Mouse (Mus musculus): ENCODE results near the gene Cyp4f14.
"Not testable (repeated sequence)": the region's sequence is repeated elsewhere in the genome, so short reads cannot be mapped to it uniquely, and the experiment has no call there.

Cyp4f14 gene

GRCm38 (mm10) chr17:32891239-32892180 is 25.6 kb downstream of the Cyp4f14 start, which contains the start of gene Zfp870:
Gene Zfp870 (minus strand): TSS chr17:32891642.
- DNase-seq (ENCODE audit: low spot score): peak; percentile 96

GRCm38 (mm10) chr17:32890852-32891238 is 26.3 kb downstream of the Cyp4f14 start:
- no peak for DNase-seq (ENCODE audit: low spot score)

DNA sequence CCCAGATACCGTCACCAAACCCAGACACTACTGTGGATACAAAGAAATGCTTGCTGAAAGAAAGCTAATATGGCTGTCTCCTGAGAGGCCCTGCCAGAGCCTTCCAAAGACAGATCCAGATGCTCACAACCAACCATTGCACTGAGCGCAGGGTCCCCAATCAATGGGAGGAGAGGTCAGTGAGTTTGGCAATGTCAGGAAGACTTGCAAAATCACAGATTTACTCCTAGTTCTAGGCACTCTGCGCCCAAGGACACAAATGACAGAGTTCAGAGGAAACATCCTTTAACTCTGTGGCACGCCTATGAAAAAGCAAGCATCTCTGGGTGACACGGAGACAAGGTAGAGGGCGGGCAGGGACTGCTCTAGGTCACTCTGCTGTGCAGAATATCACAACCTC is 27.5 kb downstream of the Cyp4f14 start:
- no peak for DNase-seq (ENCODE audit: low spot score)

DNA sequence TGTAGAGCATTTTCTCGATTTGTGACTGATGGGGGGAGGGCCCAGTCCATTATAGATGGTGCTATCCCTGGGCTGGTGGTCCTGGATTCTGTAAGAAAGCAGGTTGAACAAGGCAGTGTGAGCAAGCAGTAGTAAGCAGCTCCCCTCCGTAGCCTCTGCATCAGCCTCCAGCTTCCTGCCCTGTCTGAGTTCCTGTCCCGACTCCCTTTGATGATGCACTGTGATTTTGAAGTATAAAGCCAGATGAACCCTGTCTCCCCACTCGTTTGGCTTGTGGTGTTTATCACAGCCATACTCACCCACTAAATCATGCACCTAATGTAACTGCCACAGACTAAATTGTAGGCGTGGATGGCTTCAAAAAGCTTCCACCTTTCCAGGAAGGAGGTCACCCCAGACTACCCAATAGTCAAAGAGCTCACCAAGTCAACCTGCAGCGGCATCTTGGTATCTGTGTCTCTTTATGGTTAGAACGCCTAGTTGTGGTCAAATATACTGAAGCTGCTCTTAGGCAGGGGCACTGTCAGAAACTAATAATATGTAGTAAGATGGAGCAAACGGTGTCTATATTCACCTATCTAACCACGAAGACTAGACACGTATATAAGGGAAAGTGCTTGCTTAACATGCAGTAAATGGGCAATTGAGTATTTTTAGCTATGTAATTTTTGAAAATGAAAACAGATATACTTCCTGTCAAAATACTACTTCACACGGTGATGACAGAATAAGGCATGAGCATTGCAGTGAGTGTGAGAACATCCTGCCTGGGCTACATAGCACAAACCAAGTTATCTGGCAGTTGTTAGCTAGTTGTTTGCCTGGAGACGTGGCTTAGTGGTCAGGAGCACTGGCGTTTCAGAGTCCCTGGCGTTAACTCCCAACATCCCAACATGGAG is 36.6 kb downstream of the Cyp4f14 start:
- no peak for DNase-seq (ENCODE audit: low spot score)

GRCm38 (mm10) chr17:32878773-32879172 is 38.4 kb downstream of the Cyp4f14 start:
- no peak for DNase-seq (ENCODE audit: low spot score)

GRCm38 (mm10) chr17:32877471-32878171 is 39.5 kb downstream of the Cyp4f14 start:
- no peak for DNase-seq (ENCODE audit: low spot score)

DNA sequence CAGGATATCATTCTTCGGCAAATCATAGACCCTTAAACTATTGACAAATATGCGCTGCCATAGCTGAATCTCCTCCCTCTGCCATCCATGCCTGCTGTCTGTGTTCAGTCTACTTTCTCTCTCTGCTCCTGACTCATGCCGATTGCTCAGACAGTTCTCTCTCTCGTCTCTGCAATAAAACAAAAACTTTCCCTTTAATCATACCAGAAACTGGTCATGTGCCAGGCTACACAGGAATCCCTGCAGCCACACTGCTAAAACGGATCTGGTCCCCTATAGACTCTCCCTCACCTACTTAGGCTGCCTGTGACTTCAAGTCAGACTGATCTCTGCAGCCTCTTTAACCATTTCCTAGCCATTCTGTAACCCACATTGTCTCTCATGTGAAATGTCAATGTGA is 44.4 kb downstream of the Cyp4f14 start:
- no peak for DNase-seq (ENCODE audit: low spot score)

- no peak for DNase-seq (ENCODE audit: low spot score)
Observed at GRCm38 (mm10) chr17:32872091-32872490, 45.1 kb downstream of the Cyp4f14 start.

DNA sequence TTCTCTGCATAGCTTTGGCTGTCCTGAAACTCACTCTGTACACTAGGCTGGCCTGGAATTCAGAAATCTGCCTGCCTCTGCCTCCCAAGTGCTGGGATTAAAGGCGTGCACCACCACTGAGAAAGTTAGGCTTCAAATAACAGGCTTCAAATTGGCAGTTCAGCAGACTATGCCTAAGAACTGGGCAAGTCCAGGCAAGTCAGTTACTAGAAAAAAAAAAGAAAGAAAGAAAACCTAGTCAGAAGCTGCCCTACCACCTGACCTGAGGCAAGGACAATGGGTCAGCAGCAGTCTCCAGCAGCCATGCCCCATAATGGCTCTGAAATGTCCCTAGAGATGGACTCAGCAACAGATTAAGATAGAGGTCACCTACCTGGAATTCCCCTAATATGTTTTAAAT is 45.7 kb downstream of the Cyp4f14 start:
- DNase-seq (ENCODE audit: low spot score): no peak

DNA sequence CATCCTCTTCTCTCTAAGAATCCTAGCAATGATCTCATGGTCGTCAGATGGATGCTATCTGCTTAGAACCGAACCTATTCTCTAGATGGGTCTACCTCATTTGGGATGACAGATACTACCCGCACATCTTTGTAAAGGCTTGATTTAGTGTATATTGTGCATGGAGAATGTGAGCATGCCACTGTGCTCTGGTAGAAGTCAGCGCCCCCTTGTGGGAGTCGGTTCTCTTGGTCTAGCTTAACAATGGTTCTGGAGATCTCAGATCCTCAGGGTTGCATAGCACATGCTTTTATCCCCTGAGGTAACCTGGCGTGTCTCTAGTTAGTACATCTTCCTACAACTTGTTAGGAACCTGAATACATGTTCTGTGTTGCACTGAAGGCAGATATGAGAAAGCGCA is 49.9 kb downstream of the Cyp4f14 start:
- not testable (repeated sequence) for DNase-seq (ENCODE audit: low spot score)

DNA sequence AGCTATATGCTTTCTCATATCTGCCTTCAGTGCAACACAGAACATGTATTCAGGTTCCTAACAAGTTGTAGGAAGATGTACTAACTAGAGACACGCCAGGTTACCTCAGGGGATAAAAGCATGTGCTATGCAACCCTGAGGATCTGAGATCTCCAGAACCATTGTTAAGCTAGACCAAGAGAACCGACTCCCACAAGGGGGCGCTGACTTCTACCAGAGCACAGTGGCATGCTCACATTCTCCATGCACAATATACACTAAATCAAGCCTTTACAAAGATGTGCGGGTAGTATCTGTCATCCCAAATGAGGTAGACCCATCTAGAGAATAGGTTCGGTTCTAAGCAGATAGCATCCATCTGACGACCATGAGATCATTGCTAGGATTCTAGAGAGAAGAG is 60.4 kb downstream of the Cyp4f14 start:
- DNase-seq (ENCODE audit: low spot score): not testable (repeated sequence)
